Mouse (Mus musculus) embryonic facial prominence, embryonic 12.5 days (tissue): ENCODE results near the gene Myo1c. TPM values are rescaled to one million over a fixed set of nuclear protein-coding genes. Genes with fewer than 3 reads are reported as not detected.

Experiments used
- ATAC-seq: fragments of 200-750 bp; cut with Nextera tagmentation; 2 replicates; pipeline ENCODE4 v1.8.0; 2017; ENCODE audit not compliant: insufficient number of reproducible peaks, insufficient read depth, low FRiP score, low TSS enrichment
- H3K27ac ChIP-seq: fragments of 300-500 bp; sonication (generic); 2 replicates; pipeline ENCODE4 v1.5.1; 2016; ENCODE audit warnings: mild to moderate bottlenecking
- H3K27me3 ChIP-seq: fragments of 300-500 bp; sonication (generic); 2 replicates; pipeline ENCODE4 v1.6.1; 2016; ENCODE audit warnings: mild to moderate bottlenecking, moderate library complexity
- H3K36me3 ChIP-seq: fragments of 300-500 bp; sonication (generic); 2 replicates; pipeline ENCODE4 v1.6.1; 2016; ENCODE audit warnings: mild to moderate bottlenecking
- H3K4me1 ChIP-seq: fragments of 300-500 bp; sonication (generic); 2 replicates; pipeline ENCODE4 v1.6.1; 2016
- H3K4me2 ChIP-seq: fragments of 300-500 bp; sonication (generic); replicated peaks from 2 replicates; pipeline ENCODE4 v1.6.1; 2016; ENCODE audit warnings: mild to moderate bottlenecking, moderate library complexity
- H3K4me3 ChIP-seq: fragments of 300-500 bp; sonication (generic); 2 replicates; pipeline ENCODE4 v1.5.1; 2016; ENCODE audit warnings: mild to moderate bottlenecking
- H3K9ac ChIP-seq: fragments of 300-500 bp; sonication (generic); 2 replicates; pipeline ENCODE4 v1.6.1; 2016; ENCODE audit warnings: mild to moderate bottlenecking, moderate library complexity
- H3K9me3 ChIP-seq: fragments of 300-500 bp; sonication (generic); 2 replicates; pipeline ENCODE4 v1.6.1; 2016; ENCODE audit warnings: mild to moderate bottlenecking, moderate library complexity
- WGBS: fragments of 180-500 bp; shearing (Covaris S2); methylation state at CpG from one replicate; pipeline ENCODE4 v1.1.7; 2016; 5-methylcytosine and 5-hydroxymethylcytosine counted together
- polyA plus RNA-seq: library from polyadenylated mRNA; unstranded; fragments of >200 nt; fragmentation: Nextera tagmentation; extraction: Ambion mirVana; gene quantifications from 2 replicates; pipeline ENCODE4 v1.2.1, GENCODE M21; 2016

The Myo1c gene
- polyA plus RNA-seq: 28.0 and 31.0 TPM in 2 replicates

DNA sequence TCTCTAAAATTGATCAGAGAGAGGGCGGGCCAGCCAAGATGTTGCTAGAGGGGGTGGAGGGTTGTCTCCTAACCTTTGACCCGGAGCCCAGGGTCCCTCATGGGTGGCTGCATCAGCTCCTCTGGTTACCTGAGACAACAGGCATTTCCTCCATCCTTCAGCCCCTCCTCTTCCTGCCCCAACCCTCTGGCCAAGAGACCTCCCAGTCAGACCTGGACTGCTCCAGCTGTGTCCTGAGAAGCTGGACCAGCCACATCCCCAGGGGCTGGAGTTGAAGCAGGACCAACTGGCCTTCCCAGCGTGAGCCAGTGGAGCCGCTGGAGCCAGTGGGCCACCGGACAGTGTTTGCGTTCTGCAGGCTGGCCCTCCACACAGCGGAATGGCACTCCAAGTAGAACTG, at the start of gene Myo1c:
Gene Myo1c (plus strand): TSS at position 194 of the 400 bp plus-strand sequence.
- no peaks in the 10 kb centered on the region for H3K9me3 ChIP-seq
- peaks cover 20% of the 10 kb centered on the region for H3K4me1 ChIP-seq
- H3K9ac ChIP-seq: peak within 1 kb of the TSS; percentile 66
- peak within 1 kb of the TSS; percentile 61; the same call in 1 of the 2 replicates for H3K27ac ChIP-seq
- peak within 1 kb of the TSS; percentile 86 for H3K4me2 ChIP-seq
- no peak for ATAC-seq
- peak within 1 kb of the TSS; percentile 58 for H3K4me3 ChIP-seq
- H3K27me3 ChIP-seq: peaks cover 24% of the 10 kb centered on the region
- H3K36me3 ChIP-seq: no peaks in the 10 kb centered on the region
- 69% methylated on average over 7 of the region's 7 CpGs for WGBS

DNA sequence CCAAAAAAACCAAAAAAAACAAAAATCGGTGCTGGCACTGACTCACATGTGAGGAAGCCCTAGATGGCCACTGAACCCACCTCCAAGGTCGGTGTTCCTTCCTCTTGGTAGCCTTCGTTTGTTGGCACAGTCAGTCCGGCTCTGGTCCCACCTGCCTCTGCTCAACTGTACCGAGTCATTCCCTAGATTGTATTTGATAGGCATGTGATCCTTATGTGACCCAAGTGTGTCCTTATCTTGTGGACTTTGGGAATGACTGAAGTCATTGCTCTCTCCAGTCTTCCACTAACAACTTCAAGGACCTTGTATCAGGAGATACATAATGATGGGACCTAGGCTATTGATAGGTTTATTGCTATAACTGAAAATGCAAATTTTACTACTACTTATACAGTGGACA, 45.5 kb upstream of the Myo1c start:
- ATAC-seq: no peak
- H3K27ac ChIP-seq: no peak overlapping the region
- no peaks in the 10 kb centered on the region for H3K27me3 ChIP-seq
- H3K9me3 ChIP-seq: no peaks in the 10 kb centered on the region
- 0 out of 2 replicates have a peak, but pooled peaks cover 2% of the 10 kb centered on the region for H3K4me1 ChIP-seq
- 83% methylated on average over 5 of the region's 5 CpGs for WGBS
- no peak overlapping the region for H3K9ac ChIP-seq
- peaks cover 74% of the 10 kb centered on the region for H3K36me3 ChIP-seq
- H3K4me3 ChIP-seq: no peak overlapping the region
- no peak overlapping the region for H3K4me2 ChIP-seq

DNA sequence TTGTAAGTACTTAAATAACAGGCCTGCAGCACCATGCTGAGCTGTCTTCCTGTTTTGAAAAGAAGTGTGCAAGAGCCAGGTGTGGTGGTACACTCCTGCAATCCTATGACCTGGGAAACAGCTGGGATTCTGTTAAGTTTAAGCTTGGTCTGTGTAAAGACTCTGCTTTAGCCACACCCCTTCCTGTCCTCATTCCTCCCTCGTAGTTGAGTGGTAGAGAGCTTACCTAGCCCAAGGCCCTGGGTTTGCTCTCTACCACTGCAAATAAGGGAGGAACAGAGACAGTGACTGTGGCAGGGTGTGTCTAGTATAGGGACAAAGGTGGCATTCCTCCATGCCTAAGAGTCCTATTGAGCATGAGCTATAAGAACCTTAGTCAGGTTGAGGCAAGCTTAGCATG, 45.0 kb upstream of the Myo1c start:
- no peak overlapping the region for H3K27ac ChIP-seq
- 68% methylated on average over 1 of the region's 1 CpGs for WGBS
- 0 out of 2 replicates have a peak, but pooled peaks cover 2% of the 10 kb centered on the region for H3K4me1 ChIP-seq
- H3K4me2 ChIP-seq: no peak overlapping the region
- H3K36me3 ChIP-seq: peaks cover 75% of the 10 kb centered on the region
- ATAC-seq: no peak
- no peaks in the 10 kb centered on the region for H3K27me3 ChIP-seq
- H3K9me3 ChIP-seq: no peaks in the 10 kb centered on the region
- H3K4me3 ChIP-seq: no peak overlapping the region
- no peak overlapping the region for H3K9ac ChIP-seq

DNA sequence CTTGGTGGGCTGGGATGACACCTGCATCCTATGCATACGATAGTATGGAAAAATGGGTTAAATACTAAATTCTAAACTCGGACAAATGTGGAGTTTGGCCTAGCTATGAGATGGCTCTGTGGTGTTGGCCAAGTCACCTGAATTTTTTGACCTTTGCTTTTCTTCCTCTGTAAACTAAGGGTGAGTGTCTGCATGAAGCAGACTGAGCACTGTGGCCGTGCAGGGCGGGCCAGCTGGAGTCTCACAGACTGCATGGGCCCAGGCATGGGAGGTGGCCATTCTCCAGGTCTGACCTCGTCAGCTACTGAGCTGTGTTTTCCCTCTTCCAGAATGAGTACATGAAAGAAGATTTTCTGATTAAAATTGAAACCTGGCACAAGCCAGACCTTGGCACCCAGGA, 41.5 kb upstream of the Myo1c start:
- WGBS: 87% methylated on average over 5 of the region's 5 CpGs
- Histone ChIP-seq H3K9ac (no peak overlapping the region), H3K4me3 (no peak overlapping the region), H3K9me3 (no peaks in the 10 kb centered on the region), H3K4me1 (0 out of 2 replicates have a peak, but pooled peaks cover 2% of the 10 kb centered on the region), H3K27me3 (no peaks in the 10 kb centered on the region), H3K27ac (no peak overlapping the region), H3K36me3 (peaks cover 60% of the 10 kb centered on the region), H3K4me2 (no peak overlapping the region)
- no peak for ATAC-seq

DNA sequence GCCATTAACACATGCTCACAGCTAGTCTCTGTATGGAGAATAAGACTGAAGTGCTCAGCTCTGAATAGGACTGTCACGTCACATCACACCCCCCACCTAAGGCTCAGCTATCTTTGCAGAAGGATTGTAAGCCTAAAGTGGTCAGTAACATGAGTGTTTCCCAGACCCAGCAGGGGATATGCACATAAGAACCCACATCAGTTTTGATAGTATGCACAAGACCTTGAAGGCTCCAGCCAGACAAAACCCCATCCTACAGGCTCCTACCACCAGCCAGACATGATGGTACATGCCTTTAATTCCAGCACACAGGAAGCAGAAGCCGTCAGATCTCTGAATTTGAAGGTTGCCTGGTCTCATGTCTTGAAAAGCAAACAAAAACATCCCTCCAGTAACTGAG, 40.3 kb upstream of the Myo1c start:
- WGBS: 90% methylated on average over 2 of the region's 2 CpGs
- Histone ChIP-seq H3K4me3 (no peak overlapping the region), H3K9ac (no peak overlapping the region), H3K9me3 (no peaks in the 10 kb centered on the region), H3K27ac (no peak overlapping the region), H3K36me3 (peaks cover 66% of the 10 kb centered on the region), H3K4me1 (0 out of 2 replicates have a peak, but pooled peaks cover 2% of the 10 kb centered on the region), H3K27me3 (no peaks in the 10 kb centered on the region), H3K4me2 (no peak overlapping the region)
- ATAC-seq: no peak

DNA sequence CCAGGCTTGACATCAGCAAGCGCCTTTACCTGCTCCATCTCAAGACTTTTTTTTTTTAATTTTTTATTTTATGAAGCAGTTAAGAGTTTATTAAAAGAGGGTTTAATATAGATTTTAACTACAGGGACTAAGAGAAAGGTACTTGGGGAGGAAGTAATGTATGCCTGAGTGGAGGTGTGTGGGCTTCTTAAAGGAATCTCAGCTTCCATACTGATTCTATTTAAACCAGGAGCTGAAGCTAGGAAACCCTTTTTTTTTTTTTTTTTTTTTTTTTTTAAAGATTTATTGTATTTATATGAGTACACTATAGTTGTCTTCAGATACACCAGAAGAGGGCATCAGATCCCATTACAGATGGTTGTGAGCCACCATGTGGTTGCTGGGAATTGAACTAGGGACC, 35.5 kb upstream of the Myo1c start:
- Histone ChIP-seq H3K9ac (no peak overlapping the region), H3K27me3 (no peaks in the 10 kb centered on the region), H3K27ac (no peak overlapping the region), H3K4me2 (no peak overlapping the region), H3K4me1 (no peaks in the 10 kb centered on the region), H3K4me3 (no peak overlapping the region), H3K36me3 (peaks cover 58% of the 10 kb centered on the region), H3K9me3 (no peaks in the 10 kb centered on the region)
- ATAC-seq: no peak
- WGBS: 97% methylated on average over 1 of the region's 1 CpGs

DNA sequence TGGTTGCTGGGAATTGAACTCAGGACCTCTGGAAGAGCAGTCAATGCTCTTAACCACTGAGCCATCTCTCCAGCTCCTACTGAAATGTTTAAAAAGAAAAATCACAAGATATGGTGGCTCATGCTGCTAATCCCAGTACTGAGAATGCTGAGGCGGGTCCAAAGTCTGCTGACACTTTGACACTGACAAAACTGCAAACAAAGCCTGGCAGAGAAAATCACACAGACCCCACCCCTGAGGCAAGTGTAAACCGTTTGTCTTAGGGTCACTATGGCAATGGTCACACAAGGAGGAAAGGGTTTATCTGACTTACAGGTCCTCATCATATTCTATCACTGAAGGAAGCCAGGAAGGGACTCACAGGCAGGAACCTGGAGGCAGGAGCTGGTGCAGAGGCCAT, 34.7 kb upstream of the Myo1c start:
- peaks cover 58% of the 10 kb centered on the region for H3K36me3 ChIP-seq
- H3K9ac ChIP-seq: no peak overlapping the region

DNA sequence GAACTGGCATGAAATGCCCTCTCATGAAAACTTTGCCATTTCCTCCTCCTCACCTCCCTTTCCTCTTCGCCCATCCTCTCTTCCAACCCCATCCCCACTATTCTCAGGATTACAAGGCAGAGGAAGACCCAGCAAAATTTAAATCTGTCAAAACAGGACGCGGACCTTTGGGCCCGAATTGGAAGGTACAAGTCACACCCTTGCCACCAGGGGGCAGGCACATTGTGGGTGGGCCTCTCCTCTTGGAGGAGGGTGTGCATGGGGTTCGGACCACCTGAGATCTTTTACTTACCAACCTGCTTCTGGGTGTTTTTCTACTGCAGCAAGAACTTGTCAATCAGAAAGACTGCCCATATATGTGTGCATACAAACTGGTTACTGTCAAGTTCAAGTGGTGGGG, 31.2 kb upstream of the Myo1c start:
- WGBS: 85% methylated on average over 5 of the region's 5 CpGs
- ATAC-seq: no peak
- no peak overlapping the region for H3K27ac ChIP-seq
- H3K36me3 ChIP-seq: peaks cover 56% of the 10 kb centered on the region
- no peaks in the 10 kb centered on the region for H3K4me1 ChIP-seq
- H3K27me3 ChIP-seq: no peaks in the 10 kb centered on the region
- no peak overlapping the region for H3K9ac ChIP-seq
- H3K4me2 ChIP-seq: no peak overlapping the region
- no peak overlapping the region for H3K4me3 ChIP-seq
- H3K9me3 ChIP-seq: no peaks in the 10 kb centered on the region

More for the DNA sequence above, 34.7 kb upstream of the Myo1c start:
- Histone ChIP-seq H3K27me3 (no peaks in the 10 kb centered on the region), H3K9me3 (no peaks in the 10 kb centered on the region), H3K4me1 (no peaks in the 10 kb centered on the region), H3K4me3 (no peak overlapping the region), H3K27ac (no peak overlapping the region), H3K4me2 (no peak overlapping the region)
- WGBS: 86% methylated on average over 2 of the region's 2 CpGs
- no peak for ATAC-seq

DNA sequence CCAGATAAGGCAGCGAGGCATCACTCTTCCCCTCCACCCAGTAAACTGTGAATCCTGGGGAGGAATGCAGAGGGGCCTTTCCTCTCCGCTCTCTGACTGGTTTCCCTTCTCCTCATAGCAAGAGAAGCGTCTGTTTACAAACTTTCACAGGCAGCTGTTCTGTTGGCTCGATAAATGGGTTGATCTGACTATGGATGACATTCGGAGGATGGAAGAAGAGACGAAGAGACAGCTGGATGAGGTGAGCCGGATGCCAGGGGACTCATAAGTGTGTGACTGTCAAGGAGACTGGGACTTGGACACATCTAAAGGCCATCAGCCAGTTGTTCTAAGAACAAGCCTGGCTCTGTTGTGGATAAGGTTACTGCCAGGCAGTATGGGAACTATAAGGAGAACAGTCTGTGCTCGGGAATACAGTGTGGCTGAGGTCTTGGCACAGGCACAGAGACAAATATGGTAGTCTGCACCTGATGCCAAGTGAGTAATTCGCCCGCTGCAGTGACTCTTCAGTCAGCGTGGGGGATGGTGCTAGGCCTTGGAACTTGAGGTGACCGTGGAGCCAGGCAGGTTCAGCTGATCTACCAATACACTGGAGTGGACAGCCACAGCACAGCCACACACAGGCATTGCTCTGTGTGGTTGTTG, 30.0 kb upstream of the Myo1c start:
- Histone ChIP-seq H3K27me3 (no peaks in the 10 kb centered on the region), H3K4me3 (no peak overlapping the region), H3K27ac (no peak overlapping the region), H3K4me2 (no peak overlapping the region), H3K9me3 (no peaks in the 10 kb centered on the region), H3K4me1 (no peaks in the 10 kb centered on the region), H3K9ac (no peak overlapping the region), H3K36me3 (peaks cover 52% of the 10 kb centered on the region)
- no peak for ATAC-seq
- 91% methylated on average over 12 of the region's 12 CpGs for WGBS

DNA sequence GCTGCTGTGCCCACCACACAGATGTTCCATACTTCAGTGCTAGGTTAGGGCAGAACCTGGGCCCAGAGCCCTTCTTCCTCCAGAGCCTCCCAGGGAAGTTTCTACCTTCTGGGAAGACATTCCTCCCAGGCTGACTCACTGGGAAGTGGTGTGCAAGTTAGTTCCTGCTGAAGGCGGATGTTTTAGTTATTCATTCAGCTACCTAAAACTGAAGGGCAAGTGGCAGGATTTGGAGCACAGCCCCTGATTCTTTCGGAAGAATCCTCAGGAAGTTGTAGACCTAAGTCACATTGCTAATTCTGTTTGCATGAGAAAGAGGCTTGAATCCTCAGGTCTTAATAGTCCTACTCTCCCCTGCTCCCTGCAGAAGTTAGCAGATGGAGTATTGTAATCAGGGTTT, 28.9 kb upstream of the Myo1c start:
- H3K4me3 ChIP-seq: no peak overlapping the region
- no peaks in the 10 kb centered on the region for H3K4me1 ChIP-seq
- no peak for ATAC-seq
- WGBS: 96% methylated on average over 2 of the region's 2 CpGs
- no peaks in the 10 kb centered on the region for H3K9me3 ChIP-seq
- H3K36me3 ChIP-seq: peaks cover 57% of the 10 kb centered on the region
- H3K9ac ChIP-seq: no peak overlapping the region
- no peak overlapping the region for H3K4me2 ChIP-seq
- H3K27ac ChIP-seq: no peak overlapping the region
- no peaks in the 10 kb centered on the region for H3K27me3 ChIP-seq

DNA sequence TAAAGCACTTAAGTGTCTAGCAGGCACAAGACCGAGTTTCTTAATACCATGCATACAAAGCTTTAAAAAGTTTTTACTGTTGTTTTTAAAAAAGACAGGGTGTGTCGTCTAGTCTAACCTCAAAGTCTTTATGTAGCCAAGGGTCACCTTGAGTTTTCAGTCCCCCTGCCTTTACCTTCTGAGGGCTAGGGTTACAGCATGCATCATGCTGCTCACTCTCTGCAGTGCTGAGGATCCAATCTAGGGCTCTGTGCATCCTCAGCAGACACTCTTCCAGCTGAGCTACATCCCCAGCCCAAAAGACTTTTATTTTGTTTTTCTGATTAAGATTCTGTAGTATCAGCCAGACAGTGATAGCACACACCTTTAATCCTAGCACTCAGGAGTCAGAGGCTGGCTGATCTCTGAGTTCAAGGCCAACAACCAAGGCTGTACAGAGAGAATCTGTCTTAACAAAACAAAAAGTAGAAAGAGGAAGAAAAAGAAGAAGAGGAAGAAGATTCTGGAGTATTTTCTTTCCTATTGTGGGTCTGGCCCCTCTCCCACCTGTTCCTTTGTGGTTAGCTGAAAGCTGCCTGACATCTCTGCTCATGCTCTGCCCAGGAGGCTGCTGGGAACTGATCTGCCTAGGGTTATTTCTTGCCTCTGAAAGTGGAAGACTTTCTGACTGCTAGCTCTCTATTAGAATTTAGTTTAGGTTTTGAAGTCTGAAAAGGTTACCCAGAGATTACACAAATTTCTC, 27.5 kb upstream of the Myo1c start:
- H3K4me1 ChIP-seq: no peaks in the 10 kb centered on the region
- no peak for ATAC-seq
- no peaks in the 10 kb centered on the region for H3K9me3 ChIP-seq
- H3K27ac ChIP-seq: no peak overlapping the region
- no peak overlapping the region for H3K9ac ChIP-seq
- no peaks in the 10 kb centered on the region for H3K27me3 ChIP-seq
- H3K4me2 ChIP-seq: no peak overlapping the region
- peaks cover 64% of the 10 kb centered on the region for H3K36me3 ChIP-seq
- WGBS: 80% methylated on average over 2 of the region's 2 CpGs
- no peak overlapping the region for H3K4me3 ChIP-seq

DNA sequence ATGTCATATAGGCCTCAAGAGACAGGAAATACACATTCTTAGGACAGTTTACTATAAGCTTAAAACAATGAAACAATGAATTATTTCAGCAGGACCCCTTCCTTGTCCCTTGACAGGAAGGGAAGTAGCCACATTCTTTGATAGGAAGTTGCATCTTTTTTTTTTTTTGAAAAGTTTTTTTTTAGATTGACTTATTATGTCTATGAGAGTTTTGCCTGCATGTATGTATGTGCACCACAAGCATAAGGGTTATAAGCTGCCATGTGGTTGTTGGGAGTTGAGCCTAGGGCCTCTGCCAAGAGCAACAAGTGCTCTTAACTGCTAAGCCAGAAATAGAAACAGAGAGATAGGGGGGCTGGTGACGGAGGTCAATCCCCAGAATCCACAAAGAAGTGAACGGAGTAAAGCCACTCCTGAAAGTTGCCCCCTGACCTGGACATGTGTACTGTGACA, 26.2 kb upstream of the Myo1c start:
- Histone ChIP-seq H3K9me3 (no peaks in the 10 kb centered on the region), H3K4me3 (no peak overlapping the region), H3K9ac (no peak overlapping the region), H3K4me1 (no peaks in the 10 kb centered on the region), H3K36me3 (peaks cover 59% of the 10 kb centered on the region), H3K4me2 (no peak overlapping the region), H3K27ac (no peak overlapping the region), H3K27me3 (no peaks in the 10 kb centered on the region)
- 72% methylated on average over 2 of the region's 2 CpGs for WGBS
- no peak for ATAC-seq
